Mouse (Mus musculus): ENCODE data around the gene Stx12. TPM values are rescaled to one million over a fixed set of nuclear protein-coding genes. Genes with fewer than 3 reads are reported as not detected.

Gene Stx12
- total and polyA plus RNA-seq, 3 experiments: 16.8 to 22.0 TPM; not detected in 1

DNA sequence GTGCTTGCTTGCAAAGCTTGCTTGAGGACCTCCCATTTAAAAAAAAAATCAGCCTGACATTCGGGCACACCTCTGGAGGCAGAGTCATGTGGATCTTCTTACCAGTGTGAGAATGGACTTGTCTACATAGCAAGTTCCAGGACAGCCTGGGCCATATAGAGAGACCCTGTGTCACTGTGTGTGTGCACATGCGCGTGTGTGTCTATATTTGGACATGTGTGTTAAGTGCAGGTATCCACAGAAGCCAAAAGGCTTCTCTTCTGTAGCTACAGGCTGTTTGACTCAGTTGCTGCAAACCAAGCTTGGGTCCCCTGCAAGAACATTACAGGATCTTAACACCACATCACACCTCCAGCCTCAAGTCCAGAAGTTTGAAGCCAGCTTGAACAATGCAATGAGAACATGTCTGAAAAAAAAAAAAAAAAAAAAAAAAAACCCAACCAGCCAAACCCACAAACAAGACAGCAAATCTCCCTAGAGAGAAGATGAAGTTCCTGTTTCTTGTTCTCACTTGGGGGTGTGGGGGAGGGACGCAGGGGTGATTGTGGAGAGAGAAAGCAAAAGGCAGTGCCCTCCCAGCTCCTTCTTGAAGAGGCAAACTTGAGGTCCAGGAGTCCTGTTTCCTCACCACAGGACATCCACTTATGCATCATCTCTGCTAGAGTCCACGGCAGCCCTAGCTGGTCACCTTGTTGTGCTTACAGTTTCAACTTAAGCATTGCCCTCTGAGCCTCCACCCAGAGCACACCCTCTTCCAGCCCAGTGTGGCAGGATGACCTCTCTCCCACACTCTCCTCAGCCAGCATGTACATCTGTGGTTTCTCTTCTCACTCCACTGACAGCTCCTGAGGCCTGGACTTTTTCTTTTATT lies 76.3 kb downstream of the Stx12 start (continued):
- TF ChIP-seq MAX (IDR thresholded peaks at IDR 0.05; ENCODE audit: low read length) (no peak), NELFE (IDR thresholded peaks at IDR 0.05; ENCODE audit: low read depth, low read length) (peak; percentile 38; the same call in 1 of the 2 replicates), POLR2AphosphoS2 (IDR thresholded peaks at IDR 0.05; ENCODE audit: low read length) (no peak), TAL1 (IDR thresholded peaks at IDR 0.05; ENCODE audit: low read length) (no peak), MAZ (IDR thresholded peaks at IDR 0.05; ENCODE audit: low read depth, low read length) (peak; percentile 60; the same call in 1 of the 2 replicates)

DNA sequence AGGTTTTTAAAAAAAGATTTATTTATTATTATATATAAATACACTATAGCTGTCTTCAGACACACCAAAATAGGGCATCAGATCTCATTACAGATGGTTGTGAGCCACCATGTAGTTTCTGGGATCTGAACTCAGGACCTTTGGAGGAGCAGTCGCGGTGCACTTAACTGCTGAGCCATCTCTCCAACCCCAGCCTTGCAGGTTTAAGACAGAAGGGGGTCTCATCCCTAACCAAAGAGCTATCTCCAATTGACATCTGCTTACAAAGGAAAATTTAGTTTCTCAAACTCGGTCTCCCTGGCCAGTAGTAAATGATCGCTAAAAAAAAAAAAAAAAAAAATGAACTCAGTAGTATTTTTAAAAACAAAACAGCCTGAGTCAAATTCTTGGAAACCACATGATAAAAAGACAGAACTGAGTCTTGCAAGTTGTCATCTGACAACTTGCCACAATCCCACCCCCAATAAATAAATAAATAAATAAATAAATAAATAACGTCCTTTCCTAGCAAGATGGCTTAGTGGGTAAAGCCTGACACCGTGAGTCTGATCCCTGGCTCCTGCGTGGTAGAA lies 77.6 kb downstream of the Stx12 start:
- Histone ChIP-seq H3K9me3 (replicated peaks; ENCODE audit: insufficient read depth, low read length) (no peaks in the 10 kb centered on the region), H3K9ac (ENCODE audit: control insufficient read depth, low read depth, low read length, poor library complexity, severe bottlenecking) (peak overlapping the region; percentile 21; the same call in 1 of the 2 replicates), H3K4me1 (ENCODE audit: control insufficient read depth in 1 of 2, insufficient read depth in 2 of 2, low read length in 2 of 2) (peaks cover 19 to 30% of the 10 kb centered on the region in 2 experiments), H3K36me3 (ENCODE audit: control insufficient read depth in 1 of 2, insufficient read depth in 2 of 2, low read length in 2 of 2) (peaks cover 0 to 35% of the 10 kb centered on the region in 2 experiments; a peak in 2 of 4 replicates), H3K27ac (ENCODE audit: control insufficient read depth, low read depth, low read length) (peak overlapping the region; percentile 28; the same call in 1 of the 2 replicates), H3K4me3 (ENCODE audit: control insufficient read depth in 1 of 2, insufficient read depth in 1 of 2, low read depth in 2 of 2, low read length in 2 of 2) (peak overlapping the region; percentile 56 to 64; a peak in 3 of 4 replicates), H3K79me2 (ENCODE audit: control insufficient read depth, insufficient read depth, low read length, poor library complexity) (no peaks in the 10 kb centered on the region; the same call in 1 of the 2 replicates), H3K27me3 (ENCODE audit: control insufficient read depth in 1 of 2, insufficient read depth in 2 of 2, low read length in 2 of 2) (no peaks in the 10 kb centered on the region)
- TF ChIP-seq ZNF384 (IDR thresholded peaks at IDR 0.05; ENCODE audit: low read depth, low read length): peak; percentile 89
- TF ChIP-seq CTCF (IDR thresholded peaks at IDR 0.05 in 2 of 3, conservative IDR thresholded peaks at IDR 0.05 in 1 of 3; ENCODE audit: control insufficient read depth in 1 of 3, insufficient read depth in 1 of 3, low read depth in 2 of 3, low read length in 3 of 3, poor library complexity in 1 of 3, severe bottlenecking in 1 of 3): no peak
- TF ChIP-seq GATA1 (IDR thresholded peaks at IDR 0.05; ENCODE audit: low read depth, low read length): peak; percentile 21; the same call in 1 of the 2 replicates
- 0 out of 2 replicates have a peak, but pooled peaks have one; percentile 18 for TF ChIP-seq HCFC1 (IDR thresholded peaks at IDR 0.05; ENCODE audit: low read depth, low read length)
- TF ChIP-seq ZMIZ1 (IDR thresholded peaks at IDR 0.05; ENCODE audit: low read depth, low read length): no peak
- TF ChIP-seq TBP (IDR thresholded peaks at IDR 0.05; ENCODE audit: low read depth, low read length): peak; percentile 96
- peak; percentile 57; the same call in 1 of the 2 replicates for TF ChIP-seq ETS1 (IDR thresholded peaks at IDR 0.05; ENCODE audit: low read depth, low read length)
- TF ChIP-seq MAFK (IDR thresholded peaks at IDR 0.05; ENCODE audit: borderline replicate concordance, low read depth, low read length): 0 out of 2 replicates have a peak, but pooled peaks have one; percentile 13
- peak; percentile 58 for DNase-seq (ENCODE audit: low read depth, low spot score)

DNA sequence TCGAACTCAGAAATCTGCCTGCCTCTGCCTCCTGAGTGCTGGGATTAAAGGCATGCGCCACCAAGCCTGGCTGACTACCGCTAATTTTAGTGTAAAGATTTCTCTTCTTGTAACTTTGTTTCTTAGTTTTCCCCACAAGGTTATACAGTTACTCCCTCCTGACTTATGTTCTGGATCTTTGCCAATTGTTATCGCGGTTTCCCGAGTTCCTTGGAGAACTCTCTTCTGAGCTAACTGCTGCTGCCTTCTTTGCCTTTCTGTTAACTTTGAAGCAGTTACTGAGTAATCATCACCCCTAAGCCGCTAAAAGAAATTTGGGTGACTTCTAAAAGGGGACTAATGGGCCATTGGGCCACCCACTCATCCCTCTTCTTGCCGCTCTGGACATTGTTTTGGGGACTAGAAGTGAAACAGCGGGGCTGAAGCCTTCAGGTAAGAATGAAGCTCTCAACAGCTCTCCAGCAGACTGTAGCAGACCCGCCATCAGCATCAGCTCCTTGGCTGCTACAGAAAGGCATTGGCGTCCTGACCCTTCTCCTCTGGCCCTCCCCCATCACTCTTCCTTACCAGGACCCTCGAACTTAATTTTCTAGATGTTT lies 78.6 kb downstream of the Stx12 start:
- DNase-seq (ENCODE audit: low read depth, low spot score): peak; percentile 98
- Histone ChIP-seq H3K27ac (ENCODE audit: control insufficient read depth, low read depth, low read length) (peak overlapping the region; percentile 98), H3K4me1 (ENCODE audit: control insufficient read depth in 1 of 2, insufficient read depth in 2 of 2, low read length in 2 of 2) (peaks cover 24 to 38% of the 10 kb centered on the region in 2 experiments), H3K27me3 (ENCODE audit: control insufficient read depth in 1 of 2, insufficient read depth in 2 of 2, low read length in 2 of 2) (no peaks in the 10 kb centered on the region), H3K36me3 (ENCODE audit: control insufficient read depth in 1 of 2, insufficient read depth in 2 of 2, low read length in 2 of 2) (peaks cover 0 to 40% of the 10 kb centered on the region in 2 experiments; a peak in 2 of 4 replicates), H3K9ac (ENCODE audit: control insufficient read depth, low read depth, low read length, poor library complexity, severe bottlenecking) (peak overlapping the region; percentile 65), H3K9me3 (replicated peaks; ENCODE audit: insufficient read depth, low read length) (no peaks in the 10 kb centered on the region), H3K4me3 (ENCODE audit: control insufficient read depth in 1 of 2, insufficient read depth in 1 of 2, low read depth in 2 of 2, low read length in 2 of 2) (peak overlapping the region; percentile 56 to 64), H3K79me2 (ENCODE audit: control insufficient read depth, insufficient read depth, low read length, poor library complexity) (no peaks in the 10 kb centered on the region; the same call in 1 of the 2 replicates)
- TF ChIP-seq UBTF (IDR thresholded peaks at IDR 0.05; ENCODE audit: borderline replicate concordance, insufficient read depth, low read depth, low read length) (no peak), TBP (IDR thresholded peaks at IDR 0.05; ENCODE audit: low read depth, low read length) (peak; percentile 87), SMC3 (IDR thresholded peaks at IDR 0.05; ENCODE audit: low read depth, low read length) (no peak), JUND (IDR thresholded peaks at IDR 0.05; ENCODE audit: low read depth, low read length) (peak; percentile 46; the same call in 1 of the 2 replicates), ZNF384 (IDR thresholded peaks at IDR 0.05; ENCODE audit: low read depth, low read length) (peak; percentile 83), KAT2A (conservative IDR thresholded peaks at IDR 0.05; ENCODE audit: low read depth, low read length) (no peak), MYB (IDR thresholded peaks at IDR 0.05; ENCODE audit: low read depth, low read length) (peak; percentile 78), EP300 (IDR thresholded peaks at IDR 0.05; ENCODE audit: low read depth in 1 of 2, low read length in 2 of 2) (peak; percentile 93), ZMIZ1 (IDR thresholded peaks at IDR 0.05; ENCODE audit: low read depth, low read length) (peak; percentile 68), ZKSCAN1 (IDR thresholded peaks at IDR 0.05; ENCODE audit: low read depth, low read length) (no peak), HCFC1 (IDR thresholded peaks at IDR 0.05; ENCODE audit: low read depth, low read length) (no peak), E2F4 (IDR thresholded peaks at IDR 0.05; ENCODE audit: borderline replicate concordance, low read depth, low read length) (0 out of 2 replicates have a peak, but pooled peaks have one; percentile 52), USF2 (IDR thresholded peaks at IDR 0.05; ENCODE audit: borderline replicate concordance in 1 of 2, insufficient read depth in 1 of 2, low read depth in 1 of 2, low read length in 2 of 2) (no peak), MAZ (IDR thresholded peaks at IDR 0.05; ENCODE audit: low read depth, low read length) (peak; percentile 71; the same call in 1 of the 2 replicates), BHLHE40 (IDR thresholded peaks at IDR 0.05; ENCODE audit: borderline replicate concordance, low read depth, low read length) (peak; percentile 66; the same call in 1 of the 2 replicates), CTCF (IDR thresholded peaks at IDR 0.05 in 2 of 3, conservative IDR thresholded peaks at IDR 0.05 in 1 of 3; ENCODE audit: control insufficient read depth in 1 of 3, insufficient read depth in 1 of 3, low read depth in 2 of 3, low read length in 3 of 3, poor library complexity in 1 of 3, severe bottlenecking in 1 of 3) (no peak)

Measured in MEL (cell line).